Mouse (Mus musculus) thymus, postnatal 4 days (tissue): ENCODE measurements at regions not wholly inside any gene's neighbourhood (a gene's known extent, or its start where the extent isn't known, plus 50 kb on each side); places are given as distances from the start of the nearest gene placed in this dataset.
A peak's percentile ranks its signal among the peaks of the same experiment; 100 is the strongest.

Experiments used
- DNase-seq: peaks from one replicate; pipeline ENCODE4 v3.0.0; 2021

DNA sequence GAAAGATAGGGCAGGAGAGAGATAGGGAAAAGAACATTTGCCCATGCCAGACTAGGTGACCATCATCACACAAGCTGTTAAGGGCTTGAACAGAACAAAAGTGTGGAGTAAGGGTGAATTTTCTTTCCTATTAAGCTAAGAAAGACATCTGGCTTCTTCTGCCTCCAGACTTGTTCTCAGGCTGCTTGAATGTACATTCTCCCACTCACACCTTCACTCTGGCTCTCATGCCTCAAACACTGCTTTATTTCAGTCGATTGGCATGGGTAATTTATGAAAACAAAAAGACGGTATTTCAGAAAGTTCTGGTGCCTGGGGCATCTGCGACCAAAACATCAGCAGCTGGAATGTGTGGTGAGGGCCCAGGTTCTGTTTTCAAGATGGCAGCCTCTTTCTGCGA, 79.1 kb downstream of the Ifi44 start:
- DNase-seq: no peak

DNA sequence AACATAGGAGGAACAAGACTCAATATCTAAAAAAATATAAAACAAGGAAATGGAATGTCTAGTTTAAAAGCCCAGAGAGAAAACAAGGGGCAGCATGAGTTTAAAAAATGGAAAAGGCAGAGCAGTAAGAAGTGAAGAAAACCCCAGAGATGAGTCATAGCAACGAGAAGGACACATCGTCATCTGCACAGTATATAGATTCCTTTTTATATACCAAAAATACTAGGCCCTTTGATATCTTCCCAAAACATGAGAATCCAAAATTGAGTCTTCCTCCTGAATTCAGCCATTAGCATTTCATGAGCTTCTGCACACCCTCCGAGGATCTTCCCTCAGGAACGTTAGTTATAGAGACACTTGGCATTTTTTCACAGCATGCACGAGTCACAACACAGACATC, 96.5 kb downstream of the Ifi44 start:
- DNase-seq: no peak

DNA sequence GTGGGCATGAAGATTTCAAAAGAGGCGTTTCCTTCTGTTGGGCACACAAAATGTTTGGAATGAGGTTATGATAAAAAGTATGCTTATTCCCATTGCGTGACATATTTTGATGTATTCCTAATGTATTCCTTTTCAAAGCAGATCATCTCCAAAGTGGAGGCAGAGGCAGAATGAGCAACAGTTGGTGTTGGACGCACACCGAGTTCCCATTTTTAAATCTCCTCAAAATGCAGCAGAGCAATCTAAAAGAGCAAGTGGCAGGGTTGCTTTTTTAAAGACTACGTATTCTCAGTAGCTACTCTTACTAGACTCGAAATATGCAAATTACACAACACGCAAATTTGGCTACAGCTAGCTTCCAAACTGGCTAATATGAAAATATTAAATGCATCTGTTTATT, 98.2 kb downstream of the Ifi44 start:
- no peak for DNase-seq

DNA sequence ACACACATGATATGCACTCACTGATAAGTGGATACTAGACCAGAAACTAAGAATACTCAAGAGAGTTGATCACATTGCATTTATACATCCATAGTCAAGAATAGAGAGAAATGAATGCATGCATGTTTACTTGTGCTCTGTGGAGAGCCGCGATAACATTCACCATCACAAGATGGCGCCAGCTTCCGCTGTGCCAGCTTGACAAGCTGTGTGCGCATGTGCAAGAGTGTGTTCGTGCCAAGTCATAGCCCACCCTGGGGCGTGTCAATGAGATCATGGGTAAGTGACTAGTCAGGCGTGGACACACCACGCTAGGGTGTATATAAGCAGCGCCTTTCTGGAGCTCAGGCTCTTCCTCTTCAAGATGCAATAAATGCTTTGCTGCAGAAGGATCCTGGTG, 102.1 kb downstream of the Ifi44 start:
- peak; percentile 13 for DNase-seq

DNA sequence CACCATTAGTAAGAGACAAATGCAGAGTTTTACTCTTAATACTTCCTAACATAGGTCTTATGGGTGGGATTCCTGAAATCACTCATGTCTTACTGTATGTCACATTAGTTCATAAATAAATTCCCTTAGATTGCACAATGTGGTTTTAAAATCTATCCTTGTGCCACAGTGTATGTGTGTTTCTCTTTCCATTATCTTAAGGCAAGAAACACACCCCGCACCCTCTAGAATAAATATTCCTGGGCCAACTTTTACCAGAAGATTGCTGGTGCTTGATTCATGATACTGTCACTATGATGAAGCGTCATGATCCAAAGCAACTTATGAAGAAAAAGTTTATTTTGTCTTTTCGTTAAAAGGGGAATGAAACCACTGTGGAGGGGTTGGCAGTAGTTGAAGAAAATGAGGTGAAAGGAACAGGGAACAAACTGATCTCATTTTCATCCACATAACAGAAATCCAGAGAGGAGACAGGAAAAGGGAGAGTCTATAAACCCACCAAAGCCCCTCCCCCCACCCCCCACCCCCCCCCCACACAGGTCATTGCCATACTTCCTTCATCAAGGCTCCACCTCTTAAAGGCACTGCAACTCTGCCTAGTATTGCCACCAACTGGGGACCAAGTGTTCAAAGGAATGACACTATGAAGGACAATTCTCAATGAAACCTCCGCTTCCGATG, 110.2 kb downstream of the Ifi44 start:
- no peak for DNase-seq

DNA sequence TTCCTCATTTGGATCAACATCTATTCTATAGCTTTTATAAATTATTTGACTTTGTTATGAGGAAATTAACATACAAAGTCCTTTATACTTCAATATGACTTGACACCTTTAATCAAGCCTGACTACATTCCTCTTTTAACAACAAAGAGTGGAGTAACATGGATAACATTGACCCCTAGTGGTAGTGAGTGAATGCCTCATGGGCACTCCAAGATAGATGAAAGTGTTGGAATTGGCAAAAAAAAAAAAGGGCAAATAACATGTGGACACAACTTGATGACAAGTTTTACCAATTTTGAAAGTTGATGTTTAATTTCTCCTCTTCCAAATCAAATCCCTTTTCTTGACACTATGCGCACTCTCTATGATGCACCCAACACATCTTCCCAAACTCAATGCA, 111.4 kb downstream of the Ifi44 start:
- DNase-seq: no peak

DNA sequence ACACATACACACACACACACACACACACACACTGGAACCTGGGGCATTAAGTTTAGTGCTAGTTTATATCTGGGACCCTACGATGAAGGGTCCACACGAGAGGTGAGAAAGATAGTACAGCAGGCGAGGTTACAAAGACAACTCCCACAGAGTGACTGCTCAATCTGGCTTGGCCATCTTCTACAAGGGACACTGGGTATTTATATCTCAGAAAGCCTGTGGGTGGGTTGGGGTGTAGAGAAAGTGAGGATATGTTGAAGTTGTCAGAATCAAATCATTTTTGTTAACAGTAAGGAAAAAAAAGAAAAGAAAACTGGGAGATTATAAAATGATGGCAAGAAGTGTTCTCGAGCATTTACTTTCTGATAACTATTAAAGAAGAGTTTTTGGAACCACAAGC, 138.8 kb downstream of the Ifi44 start:
- no peak for DNase-seq

DNA sequence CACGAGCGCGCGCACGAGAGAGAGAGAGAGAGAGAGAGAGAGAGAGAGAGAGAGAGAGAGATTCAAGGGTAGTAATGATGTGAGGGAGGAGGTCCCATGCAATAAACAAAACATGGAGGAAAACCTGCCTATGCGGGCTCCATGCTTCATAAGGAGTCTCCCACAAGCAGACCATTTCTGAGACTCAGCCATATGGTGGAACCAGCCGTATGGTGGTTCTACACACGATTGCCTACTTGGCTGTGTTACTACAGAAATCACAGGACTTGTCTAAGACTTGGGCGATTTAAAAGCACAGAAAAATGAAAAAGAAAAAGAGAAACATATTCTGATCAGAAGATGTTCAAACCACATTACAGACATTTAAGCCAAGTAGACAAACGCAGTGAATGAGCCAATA, 142.1 kb downstream of the Ifi44 start:
- no peak for DNase-seq

DNA sequence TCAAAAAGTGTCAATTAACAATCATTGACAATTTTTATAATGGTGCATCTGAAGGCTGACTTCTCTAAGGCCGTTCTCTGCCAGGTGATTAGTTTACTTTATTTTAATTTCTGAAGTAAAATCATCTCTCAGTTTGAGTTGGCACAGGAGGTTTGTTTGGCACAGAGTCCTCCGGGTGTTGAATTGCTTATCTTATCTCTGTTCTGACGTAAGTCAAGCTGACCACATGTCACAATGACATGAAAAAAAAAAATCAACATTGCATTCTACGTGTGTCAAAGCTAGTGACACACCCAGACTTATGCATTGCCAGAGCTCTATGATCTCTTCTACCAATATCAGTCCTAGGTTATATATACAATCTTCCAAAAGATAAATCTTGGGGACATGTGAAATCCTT, 146.4 kb downstream of the Ifi44 start:
- no peak for DNase-seq
